Mouse (Mus musculus): Measurements from ENCODE around the gene Kdr. TPM values are rescaled to one million over a fixed set of nuclear protein-coding genes. Genes with fewer than 3 reads are reported as not detected.

Kdr gene
- polyA plus RNA-seq (2015; fragmentation: Nextera tagmentation; extraction: Ambion mirVana) = 6.1 and 6.5 TPM in 2 replicates

GRCm38 (mm10) chr5:75978374-75979100 is at the start of gene Kdr:
TSS of gene Kdr (minus strand) at chr5:75978458.
- no peaks in the 10 kb centered on the region for H3K9me3 ChIP-seq (ENCODE audit: control insufficient read depth, low read length)
- peak; percentile 74 for DNase-seq (ENCODE audit: low spot score)
- no peak for TF ChIP-seq CTCF (IDR thresholded peaks at IDR 0.05; ENCODE audit: low read depth)
- TF ChIP-seq EP300 (optimal IDR thresholded peaks at IDR 0.05) = no peak
- H3K4me2 ChIP-seq (replicated peaks; ENCODE audit: low read depth) = peak within 1 kb of the TSS; percentile 90
- peak within 1 kb of the TSS; percentile 64 for H3K4me3 ChIP-seq (ENCODE audit: low read depth, low read length)
- no peaks in the 10 kb centered on the region; the same call in 1 of the 2 replicates for H3K27me3 ChIP-seq (ENCODE audit: control insufficient read depth, insufficient read depth, low read length)
- ATAC-seq (ENCODE audit: low FRiP score, low TSS enrichment) = peak; percentile 63
- WGBS = 2% methylated on average over 37 of the region's 37 CpGs
- H3K9ac ChIP-seq (ENCODE audit: low read length) = peak within 1 kb of the TSS; percentile 64
- H3K4me1 ChIP-seq (replicated peaks; ENCODE audit: control insufficient read depth, insufficient read depth) = no peaks in the 10 kb centered on the region; the same call in 1 of the 2 replicates
- peak within 1 kb of the TSS; percentile 50; the same call in 1 of the 2 replicates for H3K27ac ChIP-seq (replicated peaks)
- H3K36me3 ChIP-seq (ENCODE audit: control insufficient read depth, insufficient read depth, low read length) = no peaks in the 10 kb centered on the region

DNA sequence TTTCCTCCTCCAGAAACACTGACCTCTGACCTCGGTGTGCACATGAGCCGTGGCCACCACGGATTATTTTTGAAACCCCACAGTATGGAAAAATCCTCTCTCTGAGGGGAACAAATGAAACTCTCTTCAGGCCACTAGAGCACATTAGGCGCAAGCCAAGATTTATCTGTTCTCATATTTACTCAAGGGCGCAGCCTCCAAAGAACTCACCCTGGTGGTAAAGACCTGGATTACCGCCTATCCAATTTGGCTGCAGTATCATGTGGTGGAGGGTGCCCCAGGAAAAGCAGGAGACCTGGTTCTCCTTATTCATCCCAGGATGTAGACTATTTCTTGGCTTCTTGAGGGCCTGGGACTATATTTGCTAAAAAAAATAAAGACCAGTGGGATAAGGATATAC is 48.5 kb upstream of the Kdr start:
- Histone ChIP-seq H3K27me3 (ENCODE audit: control insufficient read depth, insufficient read depth, low read length) (no peaks in the 10 kb centered on the region), H3K4me2 (replicated peaks; ENCODE audit: low read depth) (no peak overlapping the region), H3K9me3 (ENCODE audit: control insufficient read depth, low read length) (no peaks in the 10 kb centered on the region), H3K4me3 (ENCODE audit: low read depth, low read length) (no peak overlapping the region), H3K27ac (replicated peaks) (no peak overlapping the region), H3K4me1 (replicated peaks; ENCODE audit: control insufficient read depth, insufficient read depth) (no peaks in the 10 kb centered on the region), H3K36me3 (ENCODE audit: control insufficient read depth, insufficient read depth, low read length) (no peaks in the 10 kb centered on the region), H3K9ac (ENCODE audit: low read length) (no peak overlapping the region)
- WGBS = 62% methylated on average over 6 of the region's 6 CpGs
- peak; percentile 36 for TF ChIP-seq CTCF (IDR thresholded peaks at IDR 0.05; ENCODE audit: low read depth)
- no peak for TF ChIP-seq EP300 (optimal IDR thresholded peaks at IDR 0.05)
- DNase-seq (ENCODE audit: low spot score) = no peak
- no peak for ATAC-seq (ENCODE audit: low FRiP score, low TSS enrichment)

GRCm38 (mm10) chr5:76025996-76026665 is 47.9 kb upstream of the Kdr start:
- Histone ChIP-seq H3K27ac (replicated peaks) (no peak overlapping the region), H3K27me3 (ENCODE audit: control insufficient read depth, insufficient read depth, low read length) (no peaks in the 10 kb centered on the region), H3K4me3 (ENCODE audit: low read depth, low read length) (no peak overlapping the region), H3K36me3 (ENCODE audit: control insufficient read depth, insufficient read depth, low read length) (no peaks in the 10 kb centered on the region), H3K4me2 (replicated peaks; ENCODE audit: low read depth) (no peak overlapping the region), H3K9ac (ENCODE audit: low read length) (no peak overlapping the region), H3K4me1 (replicated peaks; ENCODE audit: control insufficient read depth, insufficient read depth) (no peaks in the 10 kb centered on the region), H3K9me3 (ENCODE audit: control insufficient read depth, low read length) (no peaks in the 10 kb centered on the region)
- peak; percentile 30 for DNase-seq (ENCODE audit: low spot score)
- TF ChIP-seq EP300 (optimal IDR thresholded peaks at IDR 0.05) = no peak
- TF ChIP-seq CTCF (IDR thresholded peaks at IDR 0.05; ENCODE audit: low read depth) = peak; percentile 69
- WGBS = 52% methylated on average over 4 of the region's 4 CpGs
- ATAC-seq (ENCODE audit: low FRiP score, low TSS enrichment) = no peak

DNA sequence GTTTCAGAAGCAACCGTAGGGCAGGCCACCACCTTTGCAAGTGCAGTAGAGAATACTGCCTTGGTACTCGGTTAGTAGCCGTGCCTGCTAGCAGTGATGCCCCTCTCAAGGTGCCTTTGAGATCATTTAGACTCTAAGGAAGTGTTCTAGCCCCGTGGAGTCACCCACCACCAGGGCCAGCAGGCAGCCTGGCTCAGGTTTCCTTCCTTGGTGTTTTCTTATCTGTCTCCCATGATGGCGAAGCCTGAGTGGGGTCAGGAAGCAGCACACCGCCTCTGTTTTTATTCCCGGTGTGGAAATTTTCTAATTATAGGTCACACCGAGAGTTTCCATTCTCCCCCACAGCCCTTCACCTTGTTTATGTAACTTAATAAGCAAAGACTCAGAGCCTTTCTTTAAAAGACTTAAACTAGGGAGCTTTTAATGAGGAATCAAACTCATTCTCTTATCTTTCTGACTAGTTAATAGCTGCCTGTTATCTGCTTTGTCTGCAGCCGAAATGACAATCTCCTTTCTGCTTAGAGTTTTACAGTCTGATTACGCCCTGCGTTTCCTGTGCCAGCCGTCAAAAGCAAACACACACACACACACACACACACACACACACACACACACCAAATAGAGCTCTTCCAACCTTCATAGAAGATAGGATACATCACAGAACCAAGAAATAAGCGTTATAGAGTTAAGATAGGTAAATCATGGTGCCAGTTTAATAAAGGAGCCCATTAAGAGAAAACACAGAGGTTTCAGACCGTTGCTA is 44.9 kb upstream of the Kdr start:
- TF ChIP-seq EP300 (optimal IDR thresholded peaks at IDR 0.05) (no peak), CTCF (IDR thresholded peaks at IDR 0.05; ENCODE audit: low read depth) (no peak)
- H3K4me2 ChIP-seq (replicated peaks; ENCODE audit: low read depth) = no peak overlapping the region
- no peak for DNase-seq (ENCODE audit: low spot score)
- no peaks in the 10 kb centered on the region for H3K9me3 ChIP-seq (ENCODE audit: control insufficient read depth, low read length)
- no peak overlapping the region for H3K9ac ChIP-seq (ENCODE audit: low read length)
- no peaks in the 10 kb centered on the region for H3K27me3 ChIP-seq (ENCODE audit: control insufficient read depth, insufficient read depth, low read length)
- no peaks in the 10 kb centered on the region for H3K4me1 ChIP-seq (replicated peaks; ENCODE audit: control insufficient read depth, insufficient read depth)
- 37% methylated on average over 14 of the region's 14 CpGs for WGBS
- ATAC-seq (ENCODE audit: low FRiP score, low TSS enrichment) = no peak
- no peaks in the 10 kb centered on the region for H3K36me3 ChIP-seq (ENCODE audit: control insufficient read depth, insufficient read depth, low read length)
- no peak overlapping the region for H3K27ac ChIP-seq (replicated peaks)
- no peak overlapping the region for H3K4me3 ChIP-seq (ENCODE audit: low read depth, low read length)

DNA sequence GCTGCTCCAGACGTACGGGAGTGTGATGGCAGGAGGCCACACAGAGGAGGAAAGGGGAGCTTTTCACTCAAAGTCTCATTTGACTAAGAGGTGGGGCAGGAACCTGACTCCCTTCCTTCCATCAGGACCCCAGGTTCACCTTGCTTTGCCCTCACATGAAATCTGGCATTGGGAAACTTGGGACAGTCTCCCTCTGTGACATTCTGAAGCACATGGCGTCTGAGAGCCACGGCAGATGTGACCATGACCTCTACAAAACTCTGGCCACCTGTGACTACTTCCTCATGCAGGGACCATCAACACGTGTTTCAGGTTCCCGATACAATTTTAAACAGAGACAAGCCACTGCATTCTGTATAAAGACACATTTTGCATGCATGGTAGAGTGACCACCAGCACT is 44.2 kb upstream of the Kdr start:
- no peak for TF ChIP-seq EP300 (optimal IDR thresholded peaks at IDR 0.05)
- no peak for TF ChIP-seq CTCF (IDR thresholded peaks at IDR 0.05; ENCODE audit: low read depth)
- WGBS = 80% methylated on average over 6 of the region's 6 CpGs
- H3K9ac ChIP-seq (ENCODE audit: low read length) = no peak overlapping the region
- no peaks in the 10 kb centered on the region for H3K9me3 ChIP-seq (ENCODE audit: control insufficient read depth, low read length)
- no peak overlapping the region for H3K27ac ChIP-seq (replicated peaks)
- DNase-seq (ENCODE audit: low spot score) (no peak), ATAC-seq (ENCODE audit: low FRiP score, low TSS enrichment) (no peak)
- H3K4me3 ChIP-seq (ENCODE audit: low read depth, low read length) = no peak overlapping the region
- no peaks in the 10 kb centered on the region for H3K27me3 ChIP-seq (ENCODE audit: control insufficient read depth, insufficient read depth, low read length)
- H3K4me2 ChIP-seq (replicated peaks; ENCODE audit: low read depth) = no peak overlapping the region
- H3K4me1 ChIP-seq (replicated peaks; ENCODE audit: control insufficient read depth, insufficient read depth) = no peaks in the 10 kb centered on the region
- no peaks in the 10 kb centered on the region for H3K36me3 ChIP-seq (ENCODE audit: control insufficient read depth, insufficient read depth, low read length)
